Mouse (Mus musculus): ENCODE results near the gene Trim34a. TPM values are rescaled to one million over a fixed set of nuclear protein-coding genes. Genes with fewer than 3 reads are reported as not detected.
A peak's percentile ranks its signal among the peaks of the same experiment; 100 is the strongest.

Gene Trim34a
- polyA plus RNA-seq (2012; rRNA removed) = 13.5 and 14.5 TPM in 2 replicates

DNA sequence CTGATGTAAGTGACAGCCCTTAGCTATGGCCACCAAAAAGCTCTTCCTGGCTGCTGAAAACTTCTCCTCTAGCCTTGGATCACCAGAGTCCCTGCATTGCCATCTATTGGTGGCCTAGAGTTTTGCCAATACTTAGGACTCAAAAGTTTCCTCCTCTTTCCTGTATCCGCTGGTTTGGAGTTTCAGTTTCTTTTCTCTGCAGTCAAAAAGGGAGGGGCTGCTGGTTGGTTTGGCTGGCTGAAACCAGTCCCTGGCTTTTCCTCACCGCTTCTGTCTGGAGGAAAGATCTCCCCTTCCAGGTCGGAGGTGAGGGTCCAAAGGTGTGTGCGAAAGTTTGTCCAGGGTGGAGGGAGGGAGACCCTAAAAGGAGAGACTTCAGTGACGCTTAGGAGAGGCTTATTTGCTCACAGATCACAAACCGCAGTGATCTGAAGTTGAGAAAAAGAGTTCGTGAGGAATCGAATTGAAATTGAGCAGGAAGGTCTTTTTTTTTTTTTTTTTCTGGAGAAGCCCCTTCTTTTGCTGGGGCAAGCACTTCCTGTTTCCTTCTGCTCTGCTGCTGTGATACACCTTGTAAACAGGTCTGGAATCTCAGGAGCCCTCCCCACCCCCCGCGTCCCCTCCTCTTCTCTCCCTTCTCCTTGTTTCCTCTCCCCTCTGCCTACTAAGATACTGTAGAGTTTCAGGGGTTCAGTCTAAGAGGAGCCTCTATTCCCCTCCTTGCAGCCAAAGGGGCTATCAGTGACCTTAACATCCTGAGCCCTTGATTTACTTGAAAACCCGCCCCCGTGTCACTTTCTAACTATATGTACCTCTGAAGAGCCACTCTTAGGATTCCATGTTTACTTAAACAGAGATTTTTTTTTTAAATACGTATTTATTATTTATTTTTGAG lies at the start of gene Trim34a:
TSS of gene Trim34a (plus strand) at position 171 of the 895 bp plus-strand sequence.
- WGBS = 2% methylated on average over 13 of the region's 13 CpGs
- TF ChIP-seq POLR2A (IDR thresholded peaks at IDR 0.05; ENCODE audit: low read depth, low read length) (no peak; the same call in 1 of the 2 replicates), CTCF (IDR thresholded peaks at IDR 0.05; ENCODE audit: extremely low read depth, insufficient read depth, insufficient read length, insufficient replicate concordance) (peak; percentile 18; the same call in 1 of the 2 replicates)
- peak within 1 kb of the TSS; percentile 98 for H3K4me3 ChIP-seq (ENCODE audit: extremely low read depth, insufficient read depth, insufficient read length)
- H3K27me3 ChIP-seq (ENCODE audit: control insufficient read depth, insufficient read depth, low read length) = no peaks in the 10 kb centered on the region
- peak; percentile 64 to 77 for DNase-seq (ENCODE audit: low read depth in 1 of 2, low spot score in 2 of 2)
- H3K36me3 ChIP-seq (ENCODE audit: control insufficient read depth, insufficient read depth, low read length) = peaks cover 4% of the 10 kb centered on the region
- peaks cover 22% of the 10 kb centered on the region; the same call in 1 of the 2 replicates for H3K4me1 ChIP-seq (ENCODE audit: control insufficient read depth, insufficient read depth, insufficient read length)
- peak within 1 kb of the TSS; percentile 97 for H3K27ac ChIP-seq (ENCODE audit: insufficient read depth, low read length)

DNA sequence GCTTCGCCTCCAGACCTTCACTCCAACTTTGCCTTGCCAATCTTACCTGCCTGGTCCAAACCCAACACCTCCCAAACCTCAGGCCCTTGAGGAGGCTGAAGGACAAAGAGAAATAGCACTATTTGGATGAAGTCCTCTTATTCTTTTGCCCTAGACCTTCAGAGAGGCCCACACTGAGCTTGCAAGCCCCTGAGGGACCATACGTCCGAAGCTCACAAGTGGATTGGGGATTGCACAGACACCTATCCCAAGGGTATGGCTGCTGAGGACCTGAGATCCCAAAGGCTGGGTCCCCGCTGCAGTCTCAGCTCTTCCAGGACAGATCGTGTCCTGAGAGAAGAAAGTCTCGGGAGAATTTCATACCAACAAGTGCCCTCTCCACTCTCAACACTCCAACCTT lies 48.4 kb upstream of the Trim34a start, which contains the start of gene Olfr649:
TSS of gene Olfr649 (minus strand) at position 101 of the 400 bp plus-strand sequence.
- Histone ChIP-seq H3K27ac (ENCODE audit: insufficient read depth, low read length) (no peak within 1 kb of the TSS), H3K4me1 (ENCODE audit: control insufficient read depth, insufficient read depth, insufficient read length) (no peaks in the 10 kb centered on the region), H3K36me3 (ENCODE audit: control insufficient read depth, insufficient read depth, low read length) (no peaks in the 10 kb centered on the region), H3K4me3 (ENCODE audit: extremely low read depth, insufficient read depth, insufficient read length) (no peak within 1 kb of the TSS), H3K27me3 (ENCODE audit: control insufficient read depth, insufficient read depth, low read length) (no peaks in the 10 kb centered on the region)
- 91% methylated on average over 6 of the region's 6 CpGs for WGBS
- DNase-seq (ENCODE audit: low read depth in 1 of 2, low spot score in 2 of 2) = no peak
- no peak for TF ChIP-seq POLR2A (IDR thresholded peaks at IDR 0.05; ENCODE audit: low read depth, low read length)
- no peak for TF ChIP-seq CTCF (IDR thresholded peaks at IDR 0.05; ENCODE audit: extremely low read depth, insufficient read depth, insufficient read length, insufficient replicate concordance)

DNA sequence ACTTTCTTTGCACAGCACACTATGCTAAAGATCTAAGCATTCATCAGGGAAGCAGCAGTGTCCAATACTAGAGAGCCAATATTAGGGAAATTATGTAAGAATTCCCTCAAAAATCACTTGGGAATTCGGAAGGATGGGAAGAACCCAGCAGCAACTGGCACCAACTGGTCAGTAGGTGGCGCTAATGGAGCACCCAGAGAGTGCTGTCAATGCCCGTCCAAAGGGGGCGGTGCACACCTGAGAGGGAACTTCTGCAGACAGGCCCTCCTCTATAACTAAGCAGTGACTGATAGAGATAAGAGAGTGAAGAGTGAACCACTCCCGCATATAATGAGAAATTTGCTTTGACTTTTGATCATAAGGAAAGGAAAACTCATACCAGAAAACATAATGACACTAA lies 44.4 kb upstream of the Trim34a start:
- H3K36me3 ChIP-seq (ENCODE audit: control insufficient read depth, insufficient read depth, low read length) = no peaks in the 10 kb centered on the region
- DNase-seq (ENCODE audit: low read depth in 1 of 2, low spot score in 2 of 2) = peak; percentile 60 to 71
- H3K4me1 ChIP-seq (ENCODE audit: control insufficient read depth, insufficient read depth, insufficient read length) = no peaks in the 10 kb centered on the region
- WGBS = 4% methylated on average over 5 of the region's 5 CpGs
- H3K27ac ChIP-seq (ENCODE audit: insufficient read depth, low read length) = no peak overlapping the region
- TF ChIP-seq POLR2A (IDR thresholded peaks at IDR 0.05; ENCODE audit: low read depth, low read length) (no peak), CTCF (IDR thresholded peaks at IDR 0.05; ENCODE audit: extremely low read depth, insufficient read depth, insufficient read length, insufficient replicate concordance) (peak; percentile 100)
- no peak overlapping the region for H3K4me3 ChIP-seq (ENCODE audit: extremely low read depth, insufficient read depth, insufficient read length)
- no peaks in the 10 kb centered on the region for H3K27me3 ChIP-seq (ENCODE audit: control insufficient read depth, insufficient read depth, low read length)

DNA sequence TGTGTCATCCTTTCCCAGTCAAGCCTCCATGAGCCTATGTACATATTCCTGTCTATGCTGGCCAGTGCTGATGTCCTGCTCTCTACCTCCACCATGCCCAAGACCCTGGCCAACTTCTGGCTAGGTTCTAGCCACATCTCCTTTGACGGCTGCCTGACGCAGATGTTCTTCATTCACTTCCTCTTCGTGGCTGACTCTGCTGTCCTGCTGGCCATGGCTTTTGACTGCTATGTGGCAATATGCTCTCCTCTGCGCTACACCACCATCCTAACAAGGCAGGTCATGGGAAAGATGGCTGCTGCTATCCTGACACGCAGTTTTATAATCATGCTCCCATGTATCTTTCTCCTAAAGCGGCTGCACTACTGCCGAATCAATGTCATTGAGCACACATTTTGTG lies 38.1 kb upstream of the Trim34a start:
- no peak overlapping the region for H3K4me3 ChIP-seq (ENCODE audit: extremely low read depth, insufficient read depth, insufficient read length)
- 45% methylated on average over 7 of the region's 7 CpGs for WGBS
- no peaks in the 10 kb centered on the region for H3K4me1 ChIP-seq (ENCODE audit: control insufficient read depth, insufficient read depth, insufficient read length)
- no peaks in the 10 kb centered on the region for H3K36me3 ChIP-seq (ENCODE audit: control insufficient read depth, insufficient read depth, low read length)
- H3K27me3 ChIP-seq (ENCODE audit: control insufficient read depth, insufficient read depth, low read length) = no peaks in the 10 kb centered on the region
- DNase-seq (ENCODE audit: low read depth in 1 of 2, low spot score in 2 of 2) = no peak
- TF ChIP-seq CTCF (IDR thresholded peaks at IDR 0.05; ENCODE audit: extremely low read depth, insufficient read depth, insufficient read length, insufficient replicate concordance) = no peak
- TF ChIP-seq POLR2A (IDR thresholded peaks at IDR 0.05; ENCODE audit: low read depth, low read length) = no peak
- no peak overlapping the region for H3K27ac ChIP-seq (ENCODE audit: insufficient read depth, low read length)

DNA sequence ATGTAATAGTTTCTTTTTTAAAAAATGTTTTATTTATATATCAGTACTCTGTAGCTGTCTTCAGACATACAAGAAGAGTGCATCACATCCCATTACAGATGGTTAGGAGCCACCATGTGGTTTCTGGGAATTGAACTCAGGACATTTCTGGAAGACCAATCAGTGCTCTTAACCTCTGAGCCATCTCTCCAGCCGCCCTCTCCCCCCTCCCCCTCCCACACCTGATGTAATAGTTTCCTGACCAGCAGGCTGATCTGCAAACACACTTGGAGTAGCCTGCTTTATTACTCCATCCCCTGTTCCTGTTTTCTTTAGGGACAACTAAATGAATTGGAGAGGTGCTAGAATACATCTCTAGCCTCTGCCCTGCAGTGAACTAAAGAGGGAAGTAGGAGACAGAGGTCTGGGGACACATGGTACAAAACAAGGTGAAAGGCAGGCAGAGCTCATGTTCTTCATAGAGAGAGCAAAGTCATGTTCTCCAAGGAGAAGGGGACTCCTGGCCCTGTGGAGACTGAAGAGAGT lies 28.2 kb upstream of the Trim34a start:
- no peak for DNase-seq (ENCODE audit: low read depth in 1 of 2, low spot score in 2 of 2)
- H3K4me1 ChIP-seq (ENCODE audit: control insufficient read depth, insufficient read depth, insufficient read length) = peaks cover 6% of the 10 kb centered on the region; the same call in 1 of the 2 replicates
- no peaks in the 10 kb centered on the region for H3K36me3 ChIP-seq (ENCODE audit: control insufficient read depth, insufficient read depth, low read length)
- H3K4me3 ChIP-seq (ENCODE audit: extremely low read depth, insufficient read depth, insufficient read length) = no peak overlapping the region
- H3K27ac ChIP-seq (ENCODE audit: insufficient read depth, low read length) = no peak overlapping the region
- peaks cover 1% of the 10 kb centered on the region; the same call in 1 of the 2 replicates for H3K27me3 ChIP-seq (ENCODE audit: control insufficient read depth, insufficient read depth, low read length)
- no peak for TF ChIP-seq CTCF (IDR thresholded peaks at IDR 0.05; ENCODE audit: extremely low read depth, insufficient read depth, insufficient read length, insufficient replicate concordance)
- TF ChIP-seq POLR2A (IDR thresholded peaks at IDR 0.05; ENCODE audit: low read depth, low read length) = no peak
- WGBS = 68% methylated on average over 1 of the region's 1 CpGs

DNA sequence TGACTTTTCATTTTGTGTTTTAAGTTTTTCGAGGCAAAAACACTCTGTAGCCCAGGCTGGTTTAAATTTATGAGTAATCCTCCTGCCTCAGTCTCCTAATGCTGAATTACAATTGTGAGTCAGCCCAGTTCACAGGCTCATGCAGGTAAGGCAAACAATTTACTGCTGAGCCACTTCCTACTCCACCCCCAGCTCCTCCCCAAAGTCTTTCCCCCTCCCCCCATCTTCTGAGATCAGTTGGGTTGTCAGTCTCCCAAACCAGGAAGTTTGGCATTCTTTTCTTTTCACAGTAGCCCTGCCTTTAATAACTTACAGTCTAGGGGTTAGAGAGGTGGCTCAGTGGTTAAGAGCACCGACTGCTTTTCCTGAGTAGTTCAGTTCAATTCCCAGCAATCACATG lies 26.4 kb upstream of the Trim34a start:
- peaks cover 1% of the 10 kb centered on the region; the same call in 1 of the 2 replicates for H3K27me3 ChIP-seq (ENCODE audit: control insufficient read depth, insufficient read depth, low read length)
- TF ChIP-seq POLR2A (IDR thresholded peaks at IDR 0.05; ENCODE audit: low read depth, low read length) (no peak), CTCF (IDR thresholded peaks at IDR 0.05; ENCODE audit: extremely low read depth, insufficient read depth, insufficient read length, insufficient replicate concordance) (no peak)
- 40% methylated on average over 2 of the region's 2 CpGs for WGBS
- H3K27ac ChIP-seq (ENCODE audit: insufficient read depth, low read length) = no peak overlapping the region
- no peak overlapping the region for H3K4me3 ChIP-seq (ENCODE audit: extremely low read depth, insufficient read depth, insufficient read length)
- peaks cover 6% of the 10 kb centered on the region; the same call in 1 of the 2 replicates for H3K4me1 ChIP-seq (ENCODE audit: control insufficient read depth, insufficient read depth, insufficient read length)
- DNase-seq (ENCODE audit: low read depth in 1 of 2, low spot score in 2 of 2) = no peak
- H3K36me3 ChIP-seq (ENCODE audit: control insufficient read depth, insufficient read depth, low read length) = no peaks in the 10 kb centered on the region
